Mouse (Mus musculus): ENCODE data around the gene Osbpl10.

GRCm38 (mm10) chr9:115271556-115271955 lies 293.2 kb downstream of the Osbpl10 start:
- TF ChIP-seq CTCF (conservative IDR thresholded peaks at IDR 0.05 in 1 of 2, IDR thresholded peaks at IDR 0.05 in 1 of 2; ENCODE audit: low read depth in 2 of 2, low read length in 2 of 2) (no peak), GABPA (IDR thresholded peaks at IDR 0.05; ENCODE audit: insufficient replicate concordance, low read depth, low read length) (no peak)

All from CH12.LX (cell line).